Mouse (Mus musculus) liver, embryonic 14.5 days (tissue): ENCODE measurements around the gene Egfr. TPM values are rescaled to one million over a fixed set of nuclear protein-coding genes. Genes with fewer than 3 reads are reported as not detected.

Experiments
- ATAC-seq: fragments of 200-750 bp; cut with Nextera tagmentation; 2 replicates; pipeline ENCODE4 v1.8.0; 2017; ENCODE audit warnings: moderate number of reproducible peaks, mild to moderate bottlenecking, moderate library complexity; ENCODE audit not compliant: insufficient read depth
- DNase-seq, 3 experiments: peaks; one replicate each; pipeline ENCODE4 v3.0.0-alpha.2; 2012 to 2013; ENCODE audit warnings: low read depth in 3 of 3, low spot score in 3 of 3
- H3K27ac ChIP-seq: fragments of 300-500 bp; sonication (generic); 2 replicates; pipeline ENCODE4 v1.5.1; 2014; ENCODE audit warnings: moderate library complexity, mild to moderate bottlenecking, control low read depth, inconsistent platforms
- H3K27me3 ChIP-seq: fragments of 300-500 bp; sonication (generic); 2 replicates; pipeline ENCODE4 v1.6.1; 2014; ENCODE audit warnings: mild to moderate bottlenecking, low read length, moderate library complexity; ENCODE audit not compliant: control insufficient read depth, insufficient read depth
- H3K36me3 ChIP-seq: fragments of 300-500 bp; sonication (generic); replicated peaks from 2 replicates; pipeline ENCODE4 v1.6.1; 2014; ENCODE audit warnings: low read depth; ENCODE audit not compliant: control insufficient read depth, insufficient read depth
- H3K4me1 ChIP-seq, 2 experiments: fragments of 200-500 bp in 1 of 2; fragments of 300-500 bp in 1 of 2; sonication (generic) in 1 of 2; replicated peaks; 2 replicates each; pipeline ENCODE4 v1.6.1; 2012 to 2014; ENCODE audit warnings: antibody characterized with exemption in 1 of 2, inconsistent platforms in 1 of 2, low read length in 1 of 2; ENCODE audit not compliant: control insufficient read depth in 2 of 2, insufficient read depth in 2 of 2
- H3K4me2 ChIP-seq: fragments of 300-500 bp; sonication (generic); 2 replicates; pipeline ENCODE4 v1.6.1; 2014; ENCODE audit warnings: low read depth, mild to moderate bottlenecking, control low read depth, moderate library complexity
- H3K4me3 ChIP-seq, 2 experiments: fragments of 200-500 bp in 1 of 2; fragments of 300-500 bp in 1 of 2; sonication (generic) in 1 of 2; 2 replicates each; pipeline ENCODE4 v1.5.1; 2012 to 2014; ENCODE audit warnings: low read depth in 2 of 2, low read length in 2 of 2, mild to moderate bottlenecking in 2 of 2, control low read depth in 1 of 2, inconsistent platforms in 1 of 2, moderate library complexity in 1 of 2; ENCODE audit not compliant: insufficient read depth in 1 of 2
- H3K9ac ChIP-seq: fragments of 300-500 bp; sonication (generic); replicated peaks from 2 replicates; pipeline ENCODE4 v1.6.1; 2014; ENCODE audit warnings: mild to moderate bottlenecking, control low read depth, moderate library complexity
- H3K9me3 ChIP-seq: fragments of 300-500 bp; sonication (generic); 2 replicates; pipeline ENCODE4 v1.6.1; 2016; ENCODE audit warnings: low read length, mixed read lengths; ENCODE audit not compliant: control insufficient read depth
- CTCF ChIP-seq: IDR thresholded peaks from 2 replicates; pipeline ENCODE4 v1.5.1; 2016; ENCODE audit warnings: antibody characterized with exemption, low read depth, control low read depth
- EP300 ChIP-seq: IDR thresholded peaks from 2 replicates; pipeline ENCODE4 v1.6.1; 2016; ENCODE audit warnings: antibody characterized with exemption, low read depth
- WGBS: fragments of 180-500 bp; shearing (Covaris S2); extraction: QIAGEN DNeasy Blood & Tissue Kit; methylation state at CpG from one replicate; pipeline ENCODE4 v1.1.7; 2014; ENCODE audit not compliant: insufficient replicate concordance; 5-methylcytosine and 5-hydroxymethylcytosine counted together
- polyA plus RNA-seq, 2 experiments: library from polyadenylated mRNA; depleted of rRNA in 1 of 2; stranded (reverse) in 1 of 2; unstranded in 1 of 2; fragments of >200 nt; fragmentation: Nextera tagmentation in 1 of 2; extraction: Ambion mirVana in 1 of 2; gene quantifications; 2 replicates each; pipeline versions ENCODE4 v1.2.1 to v1.2.3; 2012 to 2014

Gene Egfr
- polyA plus RNA-seq, 2 experiments: 0.46 to 0.53 TPM

GRCm38 (mm10) chr11:16795012-16795411, 43.0 kb downstream of the Egfr start:
- no peak overlapping the region for H3K4me2 ChIP-seq
- DNase-seq: no peak
- no peak overlapping the region for H3K9ac ChIP-seq
- no peaks in the 10 kb centered on the region for H3K4me1 ChIP-seq
- no peaks in the 10 kb centered on the region for H3K27me3 ChIP-seq
- no peak overlapping the region for H3K27ac ChIP-seq
- H3K36me3 ChIP-seq: no peaks in the 10 kb centered on the region
- ATAC-seq: no peak
- TF ChIP-seq CTCF (no peak), EP300 (no peak)
- no peaks in the 10 kb centered on the region for H3K9me3 ChIP-seq
- no peak overlapping the region for H3K4me3 ChIP-seq

GRCm38 (mm10) chr11:16795513-16795912, 43.5 kb downstream of the Egfr start:
- Histone ChIP-seq H3K9ac (no peak overlapping the region), H3K27ac (no peak overlapping the region), H3K9me3 (no peaks in the 10 kb centered on the region), H3K36me3 (no peaks in the 10 kb centered on the region), H3K4me3 (no peak overlapping the region), H3K4me1 (no peaks in the 10 kb centered on the region), H3K27me3 (no peaks in the 10 kb centered on the region), H3K4me2 (no peak overlapping the region)
- 42% methylated on average over 6 of the region's 6 CpGs for WGBS
- DNase-seq (no peak), ATAC-seq (no peak)
- TF ChIP-seq CTCF (no peak), EP300 (no peak)

GRCm38 (mm10) chr11:16797456-16797855, 45.5 kb downstream of the Egfr start:
- Histone ChIP-seq H3K4me3 (no peak overlapping the region), H3K27me3 (no peaks in the 10 kb centered on the region), H3K4me2 (no peak overlapping the region), H3K36me3 (no peaks in the 10 kb centered on the region), H3K27ac (no peak overlapping the region), H3K9me3 (no peaks in the 10 kb centered on the region), H3K9ac (no peak overlapping the region), H3K4me1 (no peaks in the 10 kb centered on the region)
- ATAC-seq (no peak), DNase-seq (no peak)
- WGBS: 53% methylated on average over 3 of the region's 3 CpGs
- TF ChIP-seq EP300: no peak
- no peak for TF ChIP-seq CTCF

GRCm38 (mm10) chr11:16798136-16798535, 46.1 kb downstream of the Egfr start:
- Histone ChIP-seq H3K9ac (no peak overlapping the region), H3K4me1 (no peaks in the 10 kb centered on the region), H3K27me3 (no peaks in the 10 kb centered on the region), H3K36me3 (no peaks in the 10 kb centered on the region), H3K4me2 (no peak overlapping the region), H3K9me3 (no peaks in the 10 kb centered on the region), H3K27ac (no peak overlapping the region), H3K4me3 (no peak overlapping the region)
- DNase-seq (no peak), ATAC-seq (no peak)
- TF ChIP-seq EP300 (no peak), CTCF (no peak)

GRCm38 (mm10) chr11:16800507-16800906, 48.5 kb downstream of the Egfr start:
- H3K9ac ChIP-seq: no peak overlapping the region
- TF ChIP-seq CTCF: no peak
- TF ChIP-seq EP300: no peak
- H3K9me3 ChIP-seq: no peaks in the 10 kb centered on the region
- 57% methylated on average over 6 of the region's 6 CpGs for WGBS
- no peak overlapping the region for H3K4me2 ChIP-seq
- H3K27me3 ChIP-seq: no peaks in the 10 kb centered on the region
- H3K4me3 ChIP-seq: no peak overlapping the region
- ATAC-seq: no peak
- no peaks in the 10 kb centered on the region for H3K36me3 ChIP-seq
- H3K4me1 ChIP-seq: no peaks in the 10 kb centered on the region; a peak in 1 of 4 replicates
- no peak overlapping the region for H3K27ac ChIP-seq
- no peak for DNase-seq

- H3K4me1 ChIP-seq: no peaks in the 10 kb centered on the region; a peak in 1 of 4 replicates
Measured at GRCm38 (mm10) chr11:16802668-16803067, 50.7 kb downstream of the Egfr start.

More at GRCm38 (mm10) chr11:16802668-16803067, 50.7 kb downstream of the Egfr start:
- 75% methylated on average over 1 of the region's 1 CpGs for WGBS
- Histone ChIP-seq H3K27me3 (no peaks in the 10 kb centered on the region), H3K4me2 (no peak overlapping the region), H3K36me3 (no peaks in the 10 kb centered on the region), H3K9me3 (no peaks in the 10 kb centered on the region), H3K27ac (no peak overlapping the region), H3K9ac (no peak overlapping the region), H3K4me3 (no peak overlapping the region)
- ATAC-seq (no peak), DNase-seq (no peak)
- TF ChIP-seq CTCF: no peak
- TF ChIP-seq EP300: no peak
